Mouse (Mus musculus) liver, embryonic 14.5 days (tissue): ENCODE results near the gene Sgms1.

Source experiments
- CTCF ChIP-seq: IDR thresholded peaks from 2 replicates; pipeline ENCODE4 v1.5.1; 2016; ENCODE audit warnings: antibody characterized with exemption, low read depth, control low read depth
- EP300 ChIP-seq: IDR thresholded peaks from 2 replicates; pipeline ENCODE4 v1.6.1; 2016; ENCODE audit warnings: antibody characterized with exemption, low read depth

GRCm38 (mm10) chr19:32360546-32360945 is 29.0 kb downstream of the Sgms1 start:
- TF ChIP-seq CTCF (no peak), EP300 (no peak)
